Mouse (Mus musculus) liver, embryonic 14.5 days (tissue): ENCODE results near the gene Cbx8.

Experiments
- CTCF ChIP-seq: IDR thresholded peaks from 2 replicates; pipeline ENCODE4 v1.5.1; 2016; ENCODE audit warnings: antibody characterized with exemption, low read depth, control low read depth
- EP300 ChIP-seq: IDR thresholded peaks from 2 replicates; pipeline ENCODE4 v1.6.1; 2016; ENCODE audit warnings: antibody characterized with exemption, low read depth

DNA sequence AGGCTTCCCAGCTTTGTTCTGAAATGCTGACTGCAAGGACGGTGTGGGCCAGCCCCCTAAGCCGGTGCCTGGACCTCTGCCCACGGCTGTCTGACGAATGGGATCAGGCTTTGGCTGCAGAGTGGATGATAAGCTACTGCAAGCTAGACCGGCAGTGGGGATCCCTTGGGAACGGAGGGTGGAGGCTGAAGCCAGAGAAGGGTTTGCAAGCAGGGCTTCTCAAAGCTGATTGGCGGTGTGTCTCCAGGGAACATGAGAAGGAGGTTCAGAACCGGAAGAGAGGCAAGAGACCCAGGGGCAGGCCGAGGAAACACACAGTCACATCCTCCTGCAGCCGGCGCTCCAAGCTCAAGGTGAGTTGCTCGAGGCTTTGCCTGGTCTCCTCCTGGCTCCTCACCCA is 14.6 kb downstream of the Cbx8 start:
- TF ChIP-seq CTCF (no peak), EP300 (no peak)
